Mouse (Mus musculus) G1E (cell line): Measurements from ENCODE around the gene Ipp.

Experiments used
- CTCF ChIP-seq: IDR thresholded peaks from 2 replicates; pipeline ENCODE4 v1.5.1; 2012; ENCODE audit warnings: low read depth, low read length, inconsistent platforms, mixed read lengths
- GATA1 ChIP-seq: IDR thresholded peaks from 2 replicates; pipeline ENCODE4 v1.6.1; 2012; ENCODE audit warnings: borderline replicate concordance, low read length, inconsistent platforms, mixed read lengths
- TAL1 ChIP-seq: conservative IDR thresholded peaks from 2 replicates; pipeline ENCODE4 v1.6.1; 2012; ENCODE audit warnings: low read depth, low read length, inconsistent platforms, mixed read lengths

- TF ChIP-seq CTCF, result no peak
- TF ChIP-seq GATA1, result no peak
- TF ChIP-seq TAL1, result no peak
These were observed 43.1 kb downstream of the Ipp start for GRCm38 (mm10) chr4:116550432-116550831.
